In the genomic region with DNA sequence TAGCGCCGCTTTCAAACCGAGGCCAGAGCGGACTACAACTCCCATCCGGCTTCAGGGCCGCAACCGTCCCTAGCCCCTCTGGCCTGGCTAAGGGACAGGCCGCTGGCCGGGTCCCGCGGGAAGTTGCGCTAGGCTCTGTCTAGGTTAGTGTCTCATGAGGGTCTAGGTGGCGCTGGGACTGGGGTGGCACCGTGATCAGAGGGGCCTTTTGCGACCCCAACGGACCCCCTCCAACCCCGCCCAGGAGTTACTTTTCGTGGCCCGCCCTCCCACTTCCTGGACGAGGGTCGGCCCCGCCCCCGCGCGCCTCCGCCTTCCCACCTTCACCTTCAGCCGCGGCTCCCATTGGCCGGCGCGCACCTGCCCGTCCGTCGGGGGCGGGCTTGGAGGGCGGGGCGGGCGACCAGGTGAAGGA, we compare ENCODE assay signal across 8 mouse cellular contexts. TPM values are rescaled to one million over a fixed set of nuclear protein-coding genes. Genes with fewer than 3 reads are reported as not detected.
A peak's percentile ranks its signal among the peaks of the same experiment; 100 is the strongest.
DNase-seq lines count a peak whose midpoint lies in the region; ATAC-seq lines count a peak whose summit lies in the region.

A gene (plus strand): TSS at position 320 of the 415 bp plus-strand sequence.

- peak within 1 kb of the TSS; percentile 63 for H3K27ac ChIP-seq in embryonic facial prominence, embryonic 12.5 days
- H3K27ac ChIP-seq in heart, embryonic 10.5 days: peak within 1 kb of the TSS; percentile 94

- peak within 1 kb of the TSS; percentile 67 for H3K9ac ChIP-seq in embryonic facial prominence, embryonic 12.5 days

- 1% methylated on average over 29 of the region's 38 CpGs for WGBS in embryonic facial prominence, embryonic 12.5 days
- 3% methylated on average over 37 of the region's 38 CpGs for whole genome bisulfite sequencing in heart, embryonic 10.5 days

- ATAC-seq in embryonic facial prominence, embryonic 12.5 days (ENCODE audit: insufficient number of reproducible peaks, insufficient read depth, low FRiP score, low TSS enrichment): peak; percentile 65

- peak; percentile 88 for DNase-seq in CD4-positive helper T cell, adult 2 months (ENCODE audit: low read depth, low spot score)
- DNase-seq in adrenal gland, postnatal 25 days: peak; percentile 93
- peak; percentile 94 for DNase-seq in heart, embryonic 10.5 days (ENCODE audit: low spot score)
- peak; percentile 96 for DNase-seq in kidney, adult 9 months
- DNase-seq in lung, postnatal 10 days: peak; percentile 92
- DNase-seq in ovary, postnatal 10 days (ENCODE audit: low spot score): peak; percentile 69
- DNase-seq in thymus, postnatal 25 days: peak; percentile 93

- peak within 1 kb of the TSS; percentile 75 for H3K4me3 ChIP-seq in embryonic facial prominence, embryonic 12.5 days
- peak within 1 kb of the TSS; percentile 82 for H3K4me3 ChIP-seq in heart, embryonic 10.5 days

- H3K27me3 ChIP-seq in embryonic facial prominence, embryonic 12.5 days: no peaks in the 10 kb centered on the region
- peaks cover 9% of the 10 kb centered on the region; the same call in 1 of the 2 replicates for H3K27me3 ChIP-seq in heart, embryonic 10.5 days (ENCODE audit: insufficient read depth, poor library complexity, severe bottlenecking)

- H3K36me3 ChIP-seq in embryonic facial prominence, embryonic 12.5 days: peaks cover 12% of the 10 kb centered on the region; the same call in 1 of the 2 replicates
- peaks cover 18% of the 10 kb centered on the region; the same call in 1 of the 2 replicates for H3K36me3 ChIP-seq in heart, embryonic 10.5 days

- H3K9me3 ChIP-seq in embryonic facial prominence, embryonic 12.5 days: no peaks in the 10 kb centered on the region
- H3K9me3 ChIP-seq in heart, embryonic 10.5 days: no peaks in the 10 kb centered on the region

- peaks cover 20% of the 10 kb centered on the region for H3K4me1 ChIP-seq in embryonic facial prominence, embryonic 12.5 days
- H3K4me1 ChIP-seq in heart, embryonic 10.5 days: peaks cover 53% of the 10 kb centered on the region

- H3K4me2 ChIP-seq in embryonic facial prominence, embryonic 12.5 days (replicated peaks): peak within 1 kb of the TSS; percentile 78

RNA-seq across cellular contexts. Expression of the gene that starts here (rescaled TPM):
- total RNA-seq in adrenal gland, postnatal 25 days (2021): 22.8 and 34.2 TPM in 2 replicates
- polyA plus RNA-seq in embryonic facial prominence, embryonic 12.5 days (2016; fragmentation: Nextera tagmentation; extraction: Ambion mirVana): 0.65 and 0.95 TPM in 2 replicates
- polyA plus RNA-seq in heart, embryonic 10.5 days (2016; fragmentation: Nextera tagmentation; extraction: Ambion mirVana): 0.33 and 0.38 TPM in 2 replicates

Comparison
In these comparisons a context has a peak if more than half of its experiments do, and no peak if none do; other contexts are left out.
1. Peak in every context shown above with its lines: DNase-seq, ATAC-seq, H3K4me3 ChIP-seq and H3K27ac ChIP-seq.
2. Peak in ATAC-seq, H3K4me3 ChIP-seq, H3K27ac ChIP-seq, H3K9ac ChIP-seq and H3K4me2 ChIP-seq in embryonic facial prominence, embryonic 12.5 days; RNA of the gene not detected or under 1 TPM.
3. Peak in DNase-seq, H3K4me3 ChIP-seq and H3K27ac ChIP-seq in heart, embryonic 10.5 days; RNA of the gene not detected or under 1 TPM.